Mouse (Mus musculus) frontal cortex, postnatal 14 days (tissue): Measurements from ENCODE around the gene Selplg.

Experiments
- DNase-seq, 2 experiments: peaks; one replicate each; pipeline ENCODE4 v3.0.0; 2022; ENCODE audit warnings: low spot score in 2 of 2

Selplg gene

GRCm38 (mm10) chr5:113854494-113854893, 22.1 kb upstream of the Selplg start:
- DNase-seq, result peak in 1 of 2 experiments; percentile 83

- DNase-seq, result no peak
Observed at GRCm38 (mm10) chr5:113853541-113853940, 21.1 kb upstream of the Selplg start.

- no peak for DNase-seq
Observed at GRCm38 (mm10) chr5:113852463-113852862, 20.0 kb upstream of the Selplg start.

- no peak for DNase-seq
Observed at GRCm38 (mm10) chr5:113850680-113851230, 18.3 kb upstream of the Selplg start.

- DNase-seq, result no peak
Observed at GRCm38 (mm10) chr5:113847636-113848035, 15.2 kb upstream of the Selplg start.

- DNase-seq, result no peak
Observed at GRCm38 (mm10) chr5:113846656-113847055, 14.2 kb upstream of the Selplg start.

- DNase-seq, result no peak
Observed at GRCm38 (mm10) chr5:113845627-113846026, 13.2 kb upstream of the Selplg start.

GRCm38 (mm10) chr5:113844721-113845120, 12.3 kb upstream of the Selplg start:
- peak in 1 of 2 experiments; percentile 63 for DNase-seq

GRCm38 (mm10) chr5:113844106-113844505, 11.7 kb upstream of the Selplg start:
- DNase-seq, result no peak

- no peak for DNase-seq
Observed at GRCm38 (mm10) chr5:113842906-113843305, 10.5 kb upstream of the Selplg start.

GRCm38 (mm10) chr5:113842244-113842643, 9.8 kb upstream of the Selplg start:
- no peak for DNase-seq

- no peak for DNase-seq
Observed at GRCm38 (mm10) chr5:113841243-113842225, 9.1 kb upstream of the Selplg start.

GRCm38 (mm10) chr5:113840443-113840842, 8.0 kb upstream of the Selplg start:
- DNase-seq, result no peak

- DNase-seq, result no peak
Observed at GRCm38 (mm10) chr5:113836961-113837360, 4.5 kb upstream of the Selplg start.

GRCm38 (mm10) chr5:113833316-113833947, 988 bp upstream of the Selplg start:
- DNase-seq, result no peak

GRCm38 (mm10) chr5:113831741-113832140, 703 bp downstream of the Selplg start:
- DNase-seq, result no peak

- no peak for DNase-seq
Observed at GRCm38 (mm10) chr5:113830796-113831195, 1.6 kb downstream of the Selplg start.

GRCm38 (mm10) chr5:113830292-113830643, 2.2 kb downstream of the Selplg start:
- no peak for DNase-seq

GRCm38 (mm10) chr5:113829566-113830291, 2.7 kb downstream of the Selplg start:
- DNase-seq, result no peak

- DNase-seq, result no peak
Observed at GRCm38 (mm10) chr5:113828481-113828880, 4.0 kb downstream of the Selplg start.

- no peak for DNase-seq
Observed at GRCm38 (mm10) chr5:113827991-113828411, 4.4 kb downstream of the Selplg start.

GRCm38 (mm10) chr5:113826619-113827018, 5.8 kb downstream of the Selplg start:
- no peak for DNase-seq
